Mouse (Mus musculus): Measurements from ENCODE around the gene Slc36a3. TPM values are rescaled to one million over a fixed set of nuclear protein-coding genes. Genes with fewer than 3 reads are reported as not detected.

Gene Slc36a3
- polyA plus RNA-seq, 1 experiment from 2014 or later, result not detected

Other genes with a start within 250 kb of the Slc36a3 start
- 1,129 and 1,294 TPM in 2 replicates for gene Gpx3, start 249.3 kb downstream of the Slc36a3 start, polyA plus RNA-seq (2015; fragmentation: Nextera tagmentation; extraction: Ambion mirVana)
- 18.6 and 21.2 TPM in 2 replicates for gene Tnip1, start 188.8 kb downstream of the Slc36a3 start, polyA plus RNA-seq (2015; fragmentation: Nextera tagmentation; extraction: Ambion mirVana)
- 315 and 354 TPM in 2 replicates for gene Anxa6, start 118.3 kb downstream of the Slc36a3 start, polyA plus RNA-seq (2015; fragmentation: Nextera tagmentation; extraction: Ambion mirVana)
- 18.8 and 20.8 TPM in 2 replicates for gene Ccdc69, start 73.6 kb downstream of the Slc36a3 start, polyA plus RNA-seq (2015; fragmentation: Nextera tagmentation; extraction: Ambion mirVana)
- 42.2 and 45.3 TPM in 2 replicates for gene Gm2a, start 53.6 kb downstream of the Slc36a3 start, polyA plus RNA-seq (2015; fragmentation: Nextera tagmentation; extraction: Ambion mirVana)
- gene Slc36a2, start 33.4 kb upstream of the Slc36a3 start, polyA plus RNA-seq (2015; fragmentation: Nextera tagmentation; extraction: Ambion mirVana), result 2.9 and 4.3 TPM in 2 replicates
- gene Slc36a1, start 52.6 kb upstream of the Slc36a3 start, polyA plus RNA-seq (2015; fragmentation: Nextera tagmentation; extraction: Ambion mirVana), result 0.88 and 1.0 TPM in 2 replicates
- gene Fat2, start 184.9 kb upstream of the Slc36a3 start, polyA plus RNA-seq (2015; fragmentation: Nextera tagmentation; extraction: Ambion mirVana), result 0.01 TPM in 1 of 2 replicates, not detected in the other

All from heart, embryonic 13.5 days (tissue).